Mouse (Mus musculus) bone marrow macrophage, adult 2 months (primary cell): ENCODE results near the gene Gm498. TPM values are rescaled to one million over a fixed set of nuclear protein-coding genes. Genes with fewer than 3 reads are reported as not detected.

Experiments used
- H3K27ac ChIP-seq: 2 replicates; pipeline ENCODE4 v1.5.1; 2012; ENCODE audit warnings: low read depth, low read length; ENCODE audit not compliant: insufficient read depth
- H3K4me1 ChIP-seq: 2 replicates; pipeline ENCODE4 v1.6.1; 2012; ENCODE audit warnings: low read length; ENCODE audit not compliant: control insufficient read depth, insufficient read depth
- H3K4me3 ChIP-seq: 2 replicates; pipeline ENCODE4 v1.5.1; 2012; ENCODE audit warnings: mild to moderate bottlenecking, low read length, moderate library complexity; ENCODE audit not compliant: insufficient read depth
- CTCF ChIP-seq: IDR thresholded peaks from 2 replicates; pipeline ENCODE4 v1.5.1; 2012; ENCODE audit warnings: low read depth, mild to moderate bottlenecking, low read length, moderate library complexity
- POLR2A ChIP-seq: IDR thresholded peaks from 2 replicates; pipeline ENCODE4 v1.6.1; 2012; ENCODE audit warnings: mild to moderate bottlenecking, low read depth, low read length, borderline replicate concordance
- polyA plus RNA-seq: library from polyadenylated mRNA; stranded (reverse); fragments of >200 nt; gene quantifications from 2 replicates; pipeline ENCODE4 v1.2.4, GENCODE M21; 2012; ENCODE audit not compliant: missing spikeins, insufficient read depth, insufficient read length

Gene Gm498
- polyA plus RNA-seq, result not detected in 2 replicates

DNA sequence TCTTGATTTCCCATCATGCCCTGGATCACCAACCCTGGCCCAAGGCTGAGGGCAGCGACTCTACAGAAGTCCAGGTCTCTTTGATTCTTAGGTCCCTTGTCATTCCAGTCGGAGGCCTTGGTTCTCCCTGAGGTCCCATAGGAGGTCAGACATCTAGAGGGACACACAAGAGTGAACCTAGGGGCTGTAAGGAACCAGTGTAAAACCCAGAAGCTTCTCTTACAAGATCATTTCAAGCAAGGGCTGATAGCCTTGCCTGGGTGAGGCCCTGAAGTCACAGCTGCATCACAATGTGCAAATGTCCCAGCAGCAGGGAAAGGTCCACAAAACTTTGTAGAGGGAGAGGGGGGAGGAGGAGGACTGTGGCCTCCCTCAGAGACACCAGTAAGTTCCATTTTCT lies at the start of gene Gm498:
TSS of gene Gm498 (plus strand) at position 301 of the 400 bp plus-strand sequence.
- no peak within 1 kb of the TSS for H3K4me3 ChIP-seq
- no peak for TF ChIP-seq POLR2A
- no peak for TF ChIP-seq CTCF
- no peak within 1 kb of the TSS for H3K27ac ChIP-seq
- no peaks in the 10 kb centered on the region for H3K4me1 ChIP-seq

DNA sequence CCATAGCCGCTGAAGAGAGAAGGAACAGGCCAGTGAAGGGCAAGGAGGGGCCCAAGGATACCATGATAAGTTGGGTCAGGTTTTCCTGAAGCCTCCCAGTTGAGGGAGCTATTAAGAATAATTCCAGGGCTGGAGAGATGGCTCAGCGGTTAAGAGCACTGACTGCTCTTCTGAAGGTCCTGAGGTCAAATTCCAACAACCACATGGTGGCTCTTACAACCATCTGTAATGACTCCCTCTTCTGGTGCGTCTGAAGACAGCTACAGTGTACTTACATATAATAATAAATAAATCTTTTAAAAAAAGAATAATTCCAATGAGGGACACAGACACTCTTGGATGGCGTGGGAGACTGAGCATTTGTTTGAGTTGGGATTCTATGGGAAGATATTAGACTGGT lies 47.4 kb upstream of the Gm498 start:
- H3K4me3 ChIP-seq, result no peak overlapping the region
- TF ChIP-seq POLR2A, result no peak
- H3K4me1 ChIP-seq, result peaks cover 12% of the 10 kb centered on the region
- H3K27ac ChIP-seq, result no peak overlapping the region

DNA sequence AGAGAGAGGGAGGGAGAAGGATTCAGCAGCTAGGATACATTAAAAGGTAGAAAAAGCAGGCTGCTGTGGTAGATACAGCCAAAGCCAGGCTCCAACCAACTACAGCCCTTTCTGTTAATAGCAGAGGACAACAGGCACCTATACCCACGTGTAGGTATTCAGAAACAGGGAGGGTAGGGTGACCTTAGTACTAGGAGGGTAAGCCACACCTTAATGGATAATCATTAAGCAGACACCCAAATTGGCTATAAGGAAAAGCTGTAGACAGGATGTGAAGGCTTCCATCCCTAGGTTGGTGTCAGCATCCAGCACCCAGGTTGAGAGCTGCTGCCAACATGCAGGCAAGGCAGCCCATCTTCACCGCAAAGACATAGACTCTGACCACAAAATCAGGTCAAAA lies 45.4 kb upstream of the Gm498 start:
- no peak overlapping the region for H3K4me3 ChIP-seq
- no peak overlapping the region for H3K27ac ChIP-seq

DNA sequence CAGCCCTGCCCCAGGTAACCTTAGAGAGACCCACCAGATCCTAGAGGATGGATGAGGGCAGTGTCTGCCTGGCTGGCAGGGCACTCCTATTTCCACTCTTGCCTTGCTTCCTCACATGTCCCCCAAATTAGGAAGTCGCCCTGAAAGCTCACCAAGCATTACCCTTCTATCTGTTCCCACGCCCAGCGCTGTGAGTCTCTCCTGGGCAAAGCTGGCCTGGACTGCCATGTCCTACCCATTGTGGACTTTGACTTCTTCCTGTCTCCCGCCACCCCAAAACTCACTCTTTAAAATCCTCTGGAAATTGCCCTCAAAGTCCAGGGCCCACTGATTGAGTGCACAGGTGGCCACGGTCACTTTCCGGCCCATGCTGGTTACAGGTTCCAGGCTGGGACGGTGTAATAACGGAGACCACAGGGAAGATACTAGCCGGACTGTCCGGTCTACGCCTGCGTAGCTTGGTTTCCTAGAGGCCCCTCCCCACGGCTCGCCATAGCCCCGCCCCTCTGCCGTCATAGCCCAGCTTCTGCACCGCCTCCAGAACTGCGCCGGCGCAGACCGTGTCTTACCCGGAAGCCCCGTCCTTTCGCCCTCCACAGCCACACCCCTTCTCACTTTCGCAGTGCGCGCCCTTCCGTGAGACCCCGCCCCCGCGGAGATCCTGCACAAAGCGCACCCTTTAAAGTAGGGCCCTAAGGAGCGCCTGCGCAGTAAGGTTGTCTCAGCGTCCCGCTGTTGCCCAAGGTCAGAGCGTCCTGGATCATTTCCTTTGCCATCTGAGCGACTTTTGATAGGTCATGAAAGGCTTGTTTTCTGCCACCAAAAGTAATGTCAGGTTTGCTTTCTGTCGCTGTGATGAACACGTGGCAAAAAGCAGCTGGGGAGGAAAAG lies 44.0 kb upstream of the Gm498 start, which contains the start of the genes Nadsyn1 and Dhcr7:
TSS of gene Nadsyn1 (minus strand) at position 475 of the 891 bp plus-strand sequence.
TSS of gene Dhcr7 (plus strand) at position 771 of the 891 bp plus-strand sequence.
- H3K4me3 ChIP-seq, result peak within 1 kb of the TSS; percentile 88
- TF ChIP-seq POLR2A (peak; percentile 89), CTCF (no peak)
- H3K27ac ChIP-seq, result peak within 1 kb of the TSS; percentile 80
- peaks cover 13% of the 10 kb centered on the region for H3K4me1 ChIP-seq

More for the DNA sequence above, 45.4 kb upstream of the Gm498 start:
- H3K4me1 ChIP-seq, result peaks cover 12% of the 10 kb centered on the region
- TF ChIP-seq POLR2A (no peak), CTCF (no peak)

DNA sequence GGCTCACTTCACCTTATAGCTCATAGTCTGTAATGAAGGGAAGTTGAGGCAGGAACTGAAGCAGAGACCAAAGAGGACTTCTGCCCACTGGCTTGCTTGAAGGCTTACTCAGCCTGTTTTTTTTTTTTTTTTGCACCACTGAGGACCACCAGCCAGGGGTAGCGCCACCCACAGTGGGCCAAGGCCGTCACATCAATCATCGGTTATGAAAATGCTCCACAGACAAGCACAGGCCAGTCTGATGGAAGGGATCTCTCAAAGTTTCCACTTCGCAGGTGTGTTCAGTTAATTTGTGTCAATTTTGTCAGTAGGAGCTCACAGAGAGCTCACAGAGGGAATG lies 43.4 kb upstream of the Gm498 start:
- TF ChIP-seq CTCF (no peak), POLR2A (no peak)
- peak overlapping the region; percentile 80 for H3K27ac ChIP-seq
- H3K4me1 ChIP-seq, result peaks cover 13% of the 10 kb centered on the region
- peak overlapping the region; percentile 62 for H3K4me3 ChIP-seq

DNA sequence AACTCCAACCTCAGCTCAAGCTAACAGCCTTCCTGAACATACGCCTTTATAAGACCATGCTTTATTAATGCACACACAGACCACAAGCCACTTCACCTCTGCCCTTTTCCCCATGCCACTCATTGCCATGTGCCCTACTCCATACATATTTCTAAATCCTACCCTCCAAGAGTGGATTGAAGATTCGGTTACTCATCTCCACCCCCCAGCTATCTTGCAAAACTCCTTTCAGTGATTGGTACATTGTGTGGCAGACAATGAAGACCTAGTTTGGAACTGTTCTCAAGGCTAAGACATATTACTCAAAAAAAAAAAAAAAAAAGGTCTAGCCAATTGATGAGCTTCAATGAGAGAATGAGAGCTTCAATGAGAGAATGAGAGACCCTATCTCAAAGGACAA lies 39.7 kb upstream of the Gm498 start:
- no peak for TF ChIP-seq CTCF
- Histone ChIP-seq H3K27ac (no peak overlapping the region), H3K4me1 (peaks cover 18% of the 10 kb centered on the region), H3K4me3 (no peak overlapping the region)

DNA sequence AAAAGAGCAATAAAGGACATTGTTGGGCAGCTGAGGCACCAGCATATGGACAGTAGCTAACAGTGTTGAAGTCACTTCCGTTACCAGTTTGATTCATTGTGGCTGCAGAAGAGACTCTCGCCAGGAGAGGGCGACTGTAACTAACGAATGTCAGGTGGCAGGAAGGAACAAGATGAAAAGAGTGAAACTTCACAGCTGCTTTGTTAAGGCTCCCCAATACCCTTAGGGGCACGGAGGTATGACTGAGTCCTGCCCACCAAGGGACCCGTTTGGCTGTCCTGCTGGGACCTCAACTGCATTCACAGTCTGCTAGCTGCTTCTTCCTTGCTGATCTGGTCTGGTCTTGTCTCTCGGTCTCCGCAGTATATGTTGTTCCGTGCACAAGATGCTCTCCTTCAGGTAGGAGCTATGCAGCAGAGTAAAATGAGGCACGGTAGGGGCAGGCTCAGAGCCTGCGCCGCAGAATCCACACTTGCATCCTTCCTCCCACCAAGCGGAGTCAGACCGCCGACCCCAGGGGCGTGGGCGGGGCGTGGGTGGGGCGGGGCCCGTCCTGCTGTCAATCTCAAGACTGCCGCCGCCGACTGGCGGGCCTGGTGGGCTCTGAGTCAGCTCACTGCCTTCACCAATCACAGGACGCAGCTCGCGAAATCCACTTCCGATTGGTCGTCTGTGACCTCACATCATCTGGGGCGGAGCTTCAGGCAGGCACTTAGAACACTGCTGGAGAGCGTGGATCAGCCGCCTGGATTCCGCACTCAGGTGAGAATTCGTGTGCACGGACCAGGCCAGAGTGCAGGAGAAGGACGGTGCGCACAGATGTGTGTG lies 36.9 kb upstream of the Gm498 start:
- TF ChIP-seq POLR2A (no peak), CTCF (peak; percentile 55; the same call in 1 of the 2 replicates)
- Histone ChIP-seq H3K4me1 (peaks cover 23% of the 10 kb centered on the region), H3K4me3 (peak overlapping the region; percentile 86), H3K27ac (peak overlapping the region; percentile 75)

DNA sequence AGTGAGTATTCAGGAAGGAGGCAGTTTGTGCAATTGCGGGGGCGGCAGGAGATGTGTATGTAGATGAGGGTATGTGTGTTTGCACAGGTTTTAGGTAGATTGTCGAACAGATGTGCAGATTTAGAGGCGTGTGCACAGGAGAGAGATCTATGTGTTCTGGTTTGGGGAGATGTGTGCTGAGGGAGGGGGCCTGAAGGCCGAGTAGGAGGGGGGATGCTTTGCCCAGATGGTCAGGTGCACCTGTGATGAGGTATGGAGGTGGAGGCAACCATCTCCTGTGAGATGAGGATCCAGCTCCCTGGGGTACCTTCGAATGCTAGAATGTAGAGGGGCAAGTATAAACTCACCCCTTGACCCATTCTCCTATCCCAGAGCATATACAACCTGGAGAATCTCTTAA lies 36.2 kb upstream of the Gm498 start:
- H3K4me1 ChIP-seq, result peaks cover 23% of the 10 kb centered on the region
- no peak for TF ChIP-seq POLR2A
- no peak for TF ChIP-seq CTCF
- 0 out of 2 replicates have a peak overlapping the region, but pooled peaks have one; percentile 6 for H3K27ac ChIP-seq
- peak overlapping the region; percentile 71 for H3K4me3 ChIP-seq

DNA sequence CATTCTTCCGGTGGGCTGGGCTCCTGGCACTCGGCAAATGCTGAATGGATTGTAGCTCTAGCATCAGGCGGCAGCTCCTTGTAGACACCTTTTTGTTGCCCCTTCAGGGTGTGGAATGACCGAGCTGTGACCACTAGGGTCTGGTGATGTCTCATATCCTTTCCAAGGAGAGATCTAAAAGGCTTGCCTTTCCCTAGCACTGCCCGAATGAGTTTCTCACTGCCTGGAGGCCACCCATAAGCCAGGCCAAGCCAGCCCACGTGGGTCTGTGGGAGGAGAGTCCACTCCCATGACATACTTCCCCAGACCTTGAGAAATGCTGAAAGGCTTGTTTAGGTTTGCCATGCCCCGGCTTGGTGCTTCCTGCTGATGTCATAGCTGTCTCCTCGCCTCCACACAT lies 34.4 kb upstream of the Gm498 start:
- no peak for TF ChIP-seq POLR2A
- no peak for TF ChIP-seq CTCF
- H3K4me3 ChIP-seq, result peak overlapping the region; percentile 31
- peaks cover 21% of the 10 kb centered on the region for H3K4me1 ChIP-seq
- peak overlapping the region; percentile 42 for H3K27ac ChIP-seq

DNA sequence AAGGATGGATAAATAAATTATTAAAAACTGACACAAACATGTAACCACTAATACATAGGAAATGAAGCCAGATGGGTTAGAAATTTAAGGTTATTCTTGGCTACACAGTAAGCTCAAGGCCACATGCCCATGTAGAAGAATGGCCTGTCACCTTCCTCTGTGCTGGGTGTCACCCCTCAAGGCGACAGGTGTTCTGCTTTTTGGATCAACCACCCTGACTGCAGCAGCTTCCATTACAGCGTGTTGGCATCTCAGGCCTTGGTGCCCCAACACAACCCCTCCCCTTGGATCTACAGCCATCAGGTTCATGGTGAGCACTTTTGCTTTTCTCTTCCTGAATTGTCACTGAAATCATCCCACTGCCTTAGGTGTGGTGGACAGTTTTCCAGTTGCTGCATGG lies 34.0 kb upstream of the Gm498 start:
- H3K4me3 ChIP-seq, result no peak overlapping the region
- TF ChIP-seq CTCF (no peak), POLR2A (no peak)
- no peak overlapping the region for H3K27ac ChIP-seq
- H3K4me1 ChIP-seq, result peaks cover 21% of the 10 kb centered on the region
